Mouse (Mus musculus) thymus, adult 2 months (tissue): ENCODE data around the gene Tecpr2.

Experiments used
- CTCF ChIP-seq: fragments of 200-500 bp; IDR thresholded peaks from 2 replicates; pipeline ENCODE4 v1.5.1; 2012; ENCODE audit warnings: mild to moderate bottlenecking, control low read depth, low read length, moderate library complexity, borderline replicate concordance; ENCODE audit not compliant: control insufficient read depth, poor library complexity, insufficient read depth; ENCODE audit errors: extremely low read depth
- POLR2A ChIP-seq: fragments of 200-500 bp; IDR thresholded peaks from 2 replicates; pipeline ENCODE4 v1.6.1; 2012; ENCODE audit warnings: mild to moderate bottlenecking, low read length, control low read depth, moderate library complexity; ENCODE audit not compliant: control insufficient read depth, poor library complexity, insufficient read depth; ENCODE audit errors: extremely low read depth

GRCm38 (mm10) chr12:111021577-111021976, 132.5 kb downstream of the Tecpr2 start:
- TF ChIP-seq POLR2A (no peak), CTCF (no peak)
